Mouse (Mus musculus) frontal cortex, postnatal 36 days (tissue): Measurements from ENCODE around the gene AL732309.1.

Experiments used
- DNase-seq, 2 experiments: peaks; one replicate each; pipeline ENCODE4 v3.0.0; 2022; ENCODE audit warnings: low spot score in 2 of 2

AL732309.1 gene

GRCm38 (mm10) chr2:25246183-25247072 is at the start of gene AL732309.1:
AL732309.1 (minus strand) TSS chr2:25246863.
- no peak for DNase-seq

GRCm38 (mm10) chr2:25293706-25294105 is 47.0 kb upstream of the AL732309.1 start:
- DNase-seq = no peak

GRCm38 (mm10) chr2:25292856-25293255 is 46.2 kb upstream of the AL732309.1 start:
- DNase-seq = peak in 1 of 2 experiments; percentile 71

- peak in 1 of 2 experiments; percentile 57 for DNase-seq
Observed at GRCm38 (mm10) chr2:25292054-25292544, 45.4 kb upstream of the AL732309.1 start.

- DNase-seq = no peak
Observed at GRCm38 (mm10) chr2:25291184-25292053, 44.8 kb upstream of the AL732309.1 start.

- DNase-seq = peak in 1 of 2 experiments; percentile 36
Observed at GRCm38 (mm10) chr2:25290816-25291130, 44.1 kb upstream of the AL732309.1 start.

- peak; percentile 75 to 80 for DNase-seq
Observed at GRCm38 (mm10) chr2:25290101-25290815, 43.6 kb upstream of the AL732309.1 start.

- DNase-seq = no peak
Observed at GRCm38 (mm10) chr2:25289651-25290050, 43.0 kb upstream of the AL732309.1 start, which contains the start of gene Lrrc26. Lrrc26 (plus strand) TSS chr2:25289915.

- DNase-seq = no peak
Observed at GRCm38 (mm10) chr2:25288734-25289345, 42.2 kb upstream of the AL732309.1 start.

- DNase-seq = no peak
Observed at GRCm38 (mm10) chr2:25287927-25288649, 41.4 kb upstream of the AL732309.1 start, which contains the start of gene Tmem210. Tmem210 (plus strand) TSS chr2:25288145.

- DNase-seq = no peak
Observed at GRCm38 (mm10) chr2:25286837-25287636, 40.4 kb upstream of the AL732309.1 start.

GRCm38 (mm10) chr2:25286314-25286713 is 39.7 kb upstream of the AL732309.1 start:
- DNase-seq = no peak

- no peak for DNase-seq
Observed at GRCm38 (mm10) chr2:25285551-25285950, 38.9 kb upstream of the AL732309.1 start.

GRCm38 (mm10) chr2:25278928-25279882 is 32.5 kb upstream of the AL732309.1 start:
- DNase-seq = peak; percentile 70 to 79

GRCm38 (mm10) chr2:25273010-25273409 is 26.3 kb upstream of the AL732309.1 start:
- DNase-seq = no peak

GRCm38 (mm10) chr2:25272515-25272914 is 25.9 kb upstream of the AL732309.1 start:
- no peak for DNase-seq

GRCm38 (mm10) chr2:25271827-25272511 is 25.3 kb upstream of the AL732309.1 start, which contains the start of the genes Ssna1 and Anapc2:
Ssna1 (minus strand) TSS chr2:25272438.
Anapc2 (plus strand) TSS chr2:25272478.
- peak; percentile 99 for DNase-seq
